Mouse (Mus musculus) retina, adult 2 months (tissue): ENCODE results near the gene 1700001P01Rik.

Experiments
- DNase-seq: peaks from one replicate; pipeline ENCODE4 v3.0.0-alpha.2; 2012; ENCODE audit warnings: low read depth, low spot score

1700001P01Rik gene

GRCm38 (mm10) chr11:97775808-97776496 lies at the start of gene 1700001P01Rik:
1700001P01Rik (minus strand) TSS chr11:97775918.
- no peak for DNase-seq

GRCm38 (mm10) chr11:97825295-97825694 lies 49.6 kb upstream of the 1700001P01Rik start:
- DNase-seq: no peak

- no peak for DNase-seq
Observed at GRCm38 (mm10) chr11:97824895-97825294, 49.2 kb upstream of the 1700001P01Rik start.

GRCm38 (mm10) chr11:97824168-97824567 lies 48.5 kb upstream of the 1700001P01Rik start:
- no peak for DNase-seq

- no peak for DNase-seq
Observed at GRCm38 (mm10) chr11:97822840-97823603, 47.3 kb upstream of the 1700001P01Rik start.

GRCm38 (mm10) chr11:97821401-97822064 lies 45.8 kb upstream of the 1700001P01Rik start:
- no peak for DNase-seq

- DNase-seq: no peak
Observed at GRCm38 (mm10) chr11:97820840-97821239, 45.1 kb upstream of the 1700001P01Rik start.

- no peak for DNase-seq
Observed at GRCm38 (mm10) chr11:97819923-97820322, 44.2 kb upstream of the 1700001P01Rik start.

- no peak for DNase-seq
Observed at GRCm38 (mm10) chr11:97819102-97819501, 43.4 kb upstream of the 1700001P01Rik start.

- no peak for DNase-seq
Observed at GRCm38 (mm10) chr11:97818571-97818970, 42.9 kb upstream of the 1700001P01Rik start.

GRCm38 (mm10) chr11:97818003-97818402 lies 42.3 kb upstream of the 1700001P01Rik start:
- no peak for DNase-seq

GRCm38 (mm10) chr11:97817379-97817778 lies 41.7 kb upstream of the 1700001P01Rik start:
- no peak for DNase-seq

GRCm38 (mm10) chr11:97816916-97817315 lies 41.2 kb upstream of the 1700001P01Rik start:
- DNase-seq: no peak

GRCm38 (mm10) chr11:97816176-97816575 lies 40.5 kb upstream of the 1700001P01Rik start:
- no peak for DNase-seq

GRCm38 (mm10) chr11:97815736-97816135 lies 40.0 kb upstream of the 1700001P01Rik start:
- no peak for DNase-seq

- DNase-seq: no peak
Observed at GRCm38 (mm10) chr11:97813746-97814515, 38.2 kb upstream of the 1700001P01Rik start.

GRCm38 (mm10) chr11:97813085-97813484 lies 37.4 kb upstream of the 1700001P01Rik start:
- DNase-seq: no peak

- DNase-seq: no peak
Observed at GRCm38 (mm10) chr11:97812491-97812921, 36.8 kb upstream of the 1700001P01Rik start.

- DNase-seq: no peak
Observed at GRCm38 (mm10) chr11:97811569-97812362, 36.0 kb upstream of the 1700001P01Rik start.

- no peak for DNase-seq
Observed at GRCm38 (mm10) chr11:97810970-97811369, 35.3 kb upstream of the 1700001P01Rik start.

- no peak for DNase-seq
Observed at GRCm38 (mm10) chr11:97810356-97810755, 34.6 kb upstream of the 1700001P01Rik start.
